Mouse (Mus musculus) hindbrain, postnatal 0 days (tissue): ENCODE data around the gene Krt79. TPM values are rescaled to one million over a fixed set of nuclear protein-coding genes. Genes with fewer than 3 reads are reported as not detected.

Experiments
- ATAC-seq: fragments of 200-750 bp; cut with Nextera tagmentation; 2 replicates; pipeline ENCODE4 v1.8.0; 2017; ENCODE audit warnings: mild to moderate bottlenecking, moderate TSS enrichment, moderate library complexity
- DNase-seq: peaks from one replicate; pipeline ENCODE4 v3.0.0-alpha.2; 2015; ENCODE audit warnings: low spot score
- H3K27ac ChIP-seq: fragments of 300-500 bp; sonication (generic); 2 replicates; pipeline ENCODE4 v1.5.1; 2014; ENCODE audit warnings: mild to moderate bottlenecking
- H3K27me3 ChIP-seq: fragments of 300-500 bp; sonication (generic); 2 replicates; pipeline ENCODE4 v1.6.1; 2014; ENCODE audit warnings: low read length, mixed read lengths; ENCODE audit not compliant: insufficient read depth
- H3K36me3 ChIP-seq: fragments of 300-500 bp; sonication (generic); 2 replicates; pipeline ENCODE4 v1.6.1; 2014; ENCODE audit warnings: low read length, mixed read lengths; ENCODE audit not compliant: insufficient read depth
- H3K4me1 ChIP-seq: fragments of 300-500 bp; sonication (generic); 2 replicates; pipeline ENCODE4 v1.6.1; 2014; ENCODE audit warnings: antibody characterized with exemption, low read length, mixed read lengths; ENCODE audit not compliant: insufficient read depth
- H3K4me2 ChIP-seq: fragments of 300-500 bp; sonication (generic); 2 replicates; pipeline ENCODE4 v1.6.1; 2014; ENCODE audit warnings: low read depth, mild to moderate bottlenecking, low read length, moderate library complexity, mixed read lengths
- H3K4me3 ChIP-seq: fragments of 300-500 bp; sonication (generic); 2 replicates; pipeline ENCODE4 v1.5.1; 2014; ENCODE audit warnings: low read length
- H3K9ac ChIP-seq: fragments of 300-500 bp; sonication (generic); replicated peaks from 2 replicates; pipeline ENCODE4 v1.6.1; 2014; ENCODE audit warnings: mild to moderate bottlenecking, low read length, moderate library complexity, mixed read lengths
- H3K9me3 ChIP-seq: fragments of 300-500 bp; sonication (generic); 2 replicates; pipeline ENCODE4 v1.6.1; 2016; ENCODE audit warnings: low read length, mixed read lengths
- CTCF ChIP-seq: IDR thresholded peaks from 2 replicates; pipeline ENCODE4 v1.5.1; 2016; ENCODE audit warnings: antibody characterized with exemption, control low read depth, low read depth
- WGBS: fragments of 180-500 bp; shearing (Covaris S2); extraction: QIAGEN DNeasy Blood & Tissue Kit; methylation state at CpG from one replicate; pipeline ENCODE4 v1.1.7; 2014; 5-methylcytosine and 5-hydroxymethylcytosine counted together
- polyA plus RNA-seq: library from polyadenylated mRNA; unstranded; fragments of >200 nt; fragmentation: Nextera tagmentation; extraction: Ambion mirVana; gene quantifications from 2 replicates; pipeline ENCODE4 v1.2.1, GENCODE M21; 2015
- total RNA-seq: library from RNA; depleted of rRNA; stranded (reverse); fragments of >200 nt; gene quantifications from 2 replicates; pipeline ENCODE4 v1.2.3, GENCODE M21; 2014

Gene Krt79
- total and polyA plus RNA-seq, 2 experiments from 2014 or later, result 0.21 to 0.50 TPM

- Histone ChIP-seq H3K9ac (no peak within 1 kb of the TSS), H3K4me1 (0 out of 2 replicates have a peak, but pooled peaks cover 3% of the 10 kb centered on the region), H3K27ac (no peak within 1 kb of the TSS), H3K36me3 (no peaks in the 10 kb centered on the region), H3K27me3 (no peaks in the 10 kb centered on the region; the same call in 1 of the 2 replicates), H3K4me3 (no peak within 1 kb of the TSS), H3K4me2 (no peak within 1 kb of the TSS), H3K9me3 (no peaks in the 10 kb centered on the region)
- WGBS, result 85% methylated on average over 11 of the region's 11 CpGs
- ATAC-seq (no peak), DNase-seq (no peak)
- TF ChIP-seq CTCF, result no peak
Observed at GRCm38 (mm10) chr15:101924635-101925034, 15.5 kb downstream of the Krt79 start, which contains the start of gene Krt4. TSS of gene Krt4 (minus strand) at chr15:101924735.

GRCm38 (mm10) chr15:101922296-101922695 is 17.8 kb downstream of the Krt79 start:
- H3K36me3 ChIP-seq, result no peaks in the 10 kb centered on the region
- H3K9ac ChIP-seq, result no peak overlapping the region
- DNase-seq (no peak), ATAC-seq (no peak)
- no peak overlapping the region for H3K4me3 ChIP-seq
- no peaks in the 10 kb centered on the region for H3K9me3 ChIP-seq
- no peak overlapping the region for H3K27ac ChIP-seq
- H3K27me3 ChIP-seq, result no peaks in the 10 kb centered on the region
- no peak for TF ChIP-seq CTCF
- no peak overlapping the region for H3K4me2 ChIP-seq
- 93% methylated on average over 2 of the region's 2 CpGs for WGBS
- H3K4me1 ChIP-seq, result no peaks in the 10 kb centered on the region

- Histone ChIP-seq H3K36me3 (no peaks in the 10 kb centered on the region), H3K4me2 (no peak overlapping the region), H3K4me3 (no peak overlapping the region), H3K9me3 (no peaks in the 10 kb centered on the region), H3K27ac (no peak overlapping the region), H3K27me3 (no peaks in the 10 kb centered on the region), H3K4me1 (no peaks in the 10 kb centered on the region), H3K9ac (no peak overlapping the region)
- ATAC-seq (no peak), DNase-seq (no peak)
- no peak for TF ChIP-seq CTCF
- whole genome bisulfite sequencing, result 88% methylated on average over 2 of the region's 2 CpGs
Observed at GRCm38 (mm10) chr15:101916072-101916471, 24.1 kb downstream of the Krt79 start.

GRCm38 (mm10) chr15:101904849-101905248 is 35.3 kb downstream of the Krt79 start:
- no peaks in the 10 kb centered on the region for H3K36me3 ChIP-seq
- no peaks in the 10 kb centered on the region for H3K9me3 ChIP-seq
- H3K4me2 ChIP-seq, result no peak overlapping the region
- ATAC-seq (no peak), DNase-seq (no peak)
- no peak overlapping the region for H3K27ac ChIP-seq
- no peaks in the 10 kb centered on the region for H3K27me3 ChIP-seq
- H3K4me1 ChIP-seq, result no peaks in the 10 kb centered on the region
- H3K9ac ChIP-seq, result no peak overlapping the region
- TF ChIP-seq CTCF, result no peak
- WGBS, result 75% methylated on average over 5 of the region's 5 CpGs
- H3K4me3 ChIP-seq, result no peak overlapping the region

- no peaks in the 10 kb centered on the region for H3K27me3 ChIP-seq
- H3K4me1 ChIP-seq, result no peaks in the 10 kb centered on the region
- no peak for ATAC-seq
- WGBS, result 45% methylated on average over 12 of the region's 12 CpGs
- no peak overlapping the region for H3K9ac ChIP-seq
- no peak for DNase-seq
- no peaks in the 10 kb centered on the region for H3K36me3 ChIP-seq
- no peaks in the 10 kb centered on the region for H3K9me3 ChIP-seq
- H3K27ac ChIP-seq, result no peak overlapping the region
- no peak overlapping the region for H3K4me2 ChIP-seq
- no peak overlapping the region for H3K4me3 ChIP-seq
- TF ChIP-seq CTCF, result peak; percentile 49
Observed at GRCm38 (mm10) chr15:101902171-101903149, 37.7 kb downstream of the Krt79 start.

- H3K4me3 ChIP-seq, result no peak overlapping the region
- H3K27ac ChIP-seq, result no peak overlapping the region
- ATAC-seq (no peak), DNase-seq (no peak)
- 95% methylated on average over 4 of the region's 4 CpGs for WGBS
- no peaks in the 10 kb centered on the region for H3K9me3 ChIP-seq
- no peaks in the 10 kb centered on the region for H3K4me1 ChIP-seq
- H3K27me3 ChIP-seq, result no peaks in the 10 kb centered on the region
- H3K9ac ChIP-seq, result no peak overlapping the region
- no peak for TF ChIP-seq CTCF
- no peak overlapping the region for H3K4me2 ChIP-seq
- no peaks in the 10 kb centered on the region for H3K36me3 ChIP-seq
Observed at GRCm38 (mm10) chr15:101895216-101895615, 44.9 kb downstream of the Krt79 start.

GRCm38 (mm10) chr15:101892820-101893219 is 47.3 kb downstream of the Krt79 start, which contains the start of gene Krt76:
TSS of gene Krt76 (minus strand) at chr15:101892920.
- Histone ChIP-seq H3K27ac (no peak within 1 kb of the TSS), H3K4me1 (no peaks in the 10 kb centered on the region), H3K36me3 (no peaks in the 10 kb centered on the region), H3K4me3 (no peak within 1 kb of the TSS), H3K9ac (no peak within 1 kb of the TSS), H3K9me3 (no peaks in the 10 kb centered on the region), H3K4me2 (no peak within 1 kb of the TSS), H3K27me3 (no peaks in the 10 kb centered on the region)
- no peak for TF ChIP-seq CTCF
- DNase-seq, result no peak
- WGBS, result 71% methylated on average over 4 of the region's 4 CpGs
- no peak for ATAC-seq
